Mouse (Mus musculus) erythroblast, embryonic 14.5 days (primary cell): ENCODE measurements around the gene Ubc. TPM values are rescaled to one million over a fixed set of nuclear protein-coding genes. Genes with fewer than 3 reads are reported as not detected.
"Not testable (repeated sequence)": the region's sequence is repeated elsewhere in the genome, so short reads cannot be mapped to it uniquely, and the experiment has no call there.

ENCODE experiments used
- H3K27me3 ChIP-seq: 2 replicates; pipeline ENCODE4 v1.6.1; 2012; ENCODE audit warnings: inconsistent platforms; ENCODE audit not compliant: control insufficient read depth
- H3K36me3 ChIP-seq: 2 replicates; pipeline ENCODE4 v1.6.1; 2012; ENCODE audit warnings: mild to moderate bottlenecking, inconsistent platforms; ENCODE audit not compliant: control insufficient read depth
- H3K4me1 ChIP-seq: 2 replicates; pipeline ENCODE4 v1.6.1; 2012; ENCODE audit warnings: inconsistent platforms; ENCODE audit not compliant: control insufficient read depth
- H3K4me3 ChIP-seq: replicated peaks from 2 replicates; pipeline ENCODE3; 2012; ENCODE audit warnings: moderate library complexity, mild to moderate bottlenecking, inconsistent platforms
- H3K9me3 ChIP-seq: 2 replicates; pipeline ENCODE4 v1.6.1; 2012; ENCODE audit warnings: low read length, inconsistent platforms, mixed read lengths; ENCODE audit not compliant: control insufficient read depth
- GATA1 ChIP-seq: IDR thresholded peaks from 2 replicates; pipeline ENCODE4 v1.6.1; 2012; ENCODE audit warnings: low read length, inconsistent platforms, mixed read lengths
- TAL1 ChIP-seq: IDR thresholded peaks from 3 replicates; pipeline ENCODE4 v1.6.1; 2012; ENCODE audit warnings: low read length, inconsistent platforms, mixed read lengths
- polyA plus RNA-seq: library from polyadenylated mRNA; stranded (reverse); fragments of >175 nt; gene quantifications from 2 replicates; pipeline ENCODE4 v1.2.3, GENCODE M21; 2012

The Ubc gene
- polyA plus RNA-seq = 17.4 and 56.1 TPM in 2 replicates

DNA sequence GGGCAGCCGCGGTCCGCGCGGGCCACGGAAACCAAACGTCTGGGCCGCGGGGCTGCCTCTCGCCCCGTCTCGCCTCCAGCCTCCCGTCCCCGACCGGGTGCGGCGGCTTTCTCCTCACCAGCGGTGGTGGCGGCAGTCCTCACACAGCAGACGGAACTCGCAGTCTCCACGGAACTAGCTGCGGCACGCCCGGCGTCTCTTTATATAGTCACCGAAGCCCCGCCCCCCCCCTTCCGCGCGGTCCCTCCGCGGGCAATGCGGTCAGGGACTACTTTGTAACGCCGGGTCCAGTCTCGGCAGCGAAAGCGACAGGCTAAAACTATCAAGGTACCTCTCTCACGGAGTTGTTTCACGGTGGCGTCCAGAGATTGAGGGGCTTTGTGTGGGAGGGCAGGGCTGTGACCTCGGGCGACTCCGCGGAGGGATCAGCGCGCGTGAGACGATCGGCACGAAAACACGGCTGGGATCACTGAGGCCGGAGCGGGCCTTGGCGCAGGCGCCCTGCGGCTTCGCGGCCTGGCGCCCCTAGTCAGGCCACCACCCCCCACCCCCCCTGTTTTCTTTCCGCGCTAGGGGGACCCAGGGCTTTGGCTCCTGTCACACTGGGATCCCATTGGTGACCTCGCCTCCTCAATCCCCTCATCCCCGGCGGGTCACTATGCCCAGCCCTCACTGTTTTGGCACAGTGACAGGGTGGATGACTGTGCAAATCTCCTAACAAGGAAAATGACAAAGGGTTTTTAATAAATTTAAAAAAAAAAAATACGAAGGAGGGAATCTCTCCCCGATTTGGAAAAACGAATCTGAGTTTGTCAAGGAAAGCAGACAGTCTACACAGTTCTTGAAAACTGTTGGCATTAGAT is at the start of gene Ubc:
TSS of gene Ubc (minus strand) at position 624 of the 863 bp plus-strand sequence.
- H3K4me1 ChIP-seq = peaks cover 52% of the 10 kb centered on the region
- H3K9me3 ChIP-seq = no peaks in the 10 kb centered on the region
- peak within 1 kb of the TSS; percentile 100 for H3K4me3 ChIP-seq
- no peak for TF ChIP-seq TAL1
- no peak for TF ChIP-seq GATA1
- H3K27me3 ChIP-seq = no peaks in the 10 kb centered on the region
- H3K36me3 ChIP-seq = peaks cover 28% of the 10 kb centered on the region

DNA sequence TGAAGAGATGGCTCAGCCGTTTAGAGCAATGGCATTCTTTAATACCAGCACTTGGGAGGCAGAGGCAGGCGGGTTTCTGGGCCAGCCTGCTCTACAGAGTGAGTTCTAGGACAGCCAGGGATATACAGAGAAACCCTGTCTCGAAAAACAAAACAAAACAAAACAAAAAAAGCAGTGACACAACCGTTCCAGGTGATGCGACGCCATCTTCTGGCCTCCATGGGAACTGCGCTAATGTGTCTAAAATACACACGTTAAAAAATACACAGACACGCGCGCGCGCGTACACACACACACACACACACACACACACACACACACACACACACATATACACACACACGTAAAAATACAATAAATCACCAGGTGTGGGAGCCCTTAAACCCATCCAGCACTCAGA is 44.3 kb upstream of the Ubc start:
- peaks cover 37% of the 10 kb centered on the region for H3K4me1 ChIP-seq
- H3K9me3 ChIP-seq, H3K27me3 ChIP-seq: not testable (repeated sequence)
- H3K36me3 ChIP-seq = peaks cover 26% of the 10 kb centered on the region
- H3K4me3 ChIP-seq = peak overlapping the region; percentile 89

DNA sequence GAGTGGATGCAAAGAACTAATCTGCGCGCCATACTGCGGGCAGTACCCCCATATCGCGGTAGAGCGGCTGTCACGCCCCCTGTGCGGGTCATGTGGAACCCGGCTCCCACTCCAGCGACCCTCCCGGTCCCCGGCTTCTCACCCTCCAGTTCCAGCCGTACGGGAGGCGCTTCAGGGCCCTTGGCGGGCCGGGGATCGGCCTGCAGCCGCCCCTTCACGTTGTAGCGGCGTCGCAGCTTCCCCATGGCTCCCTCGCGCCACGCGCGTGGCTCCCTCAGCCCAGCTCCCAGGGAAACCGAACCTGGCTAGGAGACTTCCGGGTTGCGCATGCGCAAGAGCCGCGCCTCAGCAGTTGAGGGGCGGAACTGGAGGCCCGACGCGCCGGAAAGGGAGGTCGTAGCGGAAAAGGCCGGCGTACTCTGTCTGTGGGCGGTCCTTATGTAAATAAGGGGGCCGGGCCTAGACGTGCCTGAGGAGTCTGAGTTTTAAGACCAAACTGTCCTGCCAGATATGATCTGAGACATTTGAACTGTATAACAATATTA is 43.9 kb upstream of the Ubc start, which contains the start of gene Dhx37:
TSS of gene Dhx37 (minus strand) at position 329 of the 545 bp plus-strand sequence.
- H3K4me1 ChIP-seq = peaks cover 35% of the 10 kb centered on the region
- TF ChIP-seq GATA1 (no peak), TAL1 (no peak)
- H3K36me3 ChIP-seq = peaks cover 31% of the 10 kb centered on the region

DNA sequence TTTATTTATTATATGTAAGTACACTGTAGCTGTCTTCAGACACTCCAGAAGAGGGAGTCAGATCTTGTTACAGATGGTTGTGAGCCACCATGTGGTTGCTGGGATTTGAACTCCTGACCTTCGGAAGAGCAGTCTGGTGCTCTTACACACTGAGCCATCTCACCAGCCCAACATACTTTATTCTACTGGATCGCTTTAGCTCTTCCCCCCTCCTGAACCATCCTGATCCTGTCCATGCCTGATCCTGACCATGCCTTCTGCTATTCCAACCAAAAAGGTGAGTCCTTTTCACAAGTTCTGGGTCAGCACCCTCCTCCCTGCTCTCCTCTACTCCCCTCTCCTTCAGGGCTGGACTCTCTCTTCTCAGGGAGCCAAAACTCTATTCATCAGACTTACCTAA is 42.3 kb upstream of the Ubc start:
- Histone ChIP-seq H3K4me1 (peaks cover 31% of the 10 kb centered on the region), H3K36me3 (peaks cover 46% of the 10 kb centered on the region)
- not testable (repeated sequence) for H3K4me3 ChIP-seq, H3K9me3 ChIP-seq, H3K27me3 ChIP-seq

More for the DNA sequence above, 43.9 kb upstream of the Ubc start, which contains the start of gene Dhx37:
- Histone ChIP-seq H3K9me3 (no peaks in the 10 kb centered on the region), H3K27me3 (no peaks in the 10 kb centered on the region), H3K4me3 (peak within 1 kb of the TSS; percentile 89)

DNA sequence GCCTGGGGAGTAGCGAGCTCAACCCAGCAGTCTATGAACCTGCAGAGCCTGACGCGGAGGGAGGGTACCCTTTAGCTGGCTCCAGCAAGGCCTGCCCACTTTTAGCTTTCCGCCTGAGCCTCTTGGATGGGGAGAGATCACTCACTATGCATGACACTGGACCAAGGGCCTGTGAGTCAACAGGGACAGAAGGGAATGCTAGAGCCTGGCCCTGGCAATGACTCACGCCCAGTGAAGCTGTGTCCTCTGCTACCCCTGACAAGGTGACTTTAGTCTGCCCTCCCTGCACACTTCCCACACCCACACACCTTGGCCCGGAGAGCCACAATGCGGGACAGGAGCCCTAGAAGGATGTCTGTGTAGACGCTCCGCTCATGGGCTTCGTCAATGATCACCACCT is 36.3 kb upstream of the Ubc start:
- Histone ChIP-seq H3K4me3 (no peak overlapping the region), H3K4me1 (no peaks in the 10 kb centered on the region; the same call in 1 of the 2 replicates), H3K27me3 (no peaks in the 10 kb centered on the region), H3K36me3 (peaks cover 99% of the 10 kb centered on the region), H3K9me3 (no peaks in the 10 kb centered on the region)
- TF ChIP-seq GATA1 (no peak), TAL1 (no peak)

DNA sequence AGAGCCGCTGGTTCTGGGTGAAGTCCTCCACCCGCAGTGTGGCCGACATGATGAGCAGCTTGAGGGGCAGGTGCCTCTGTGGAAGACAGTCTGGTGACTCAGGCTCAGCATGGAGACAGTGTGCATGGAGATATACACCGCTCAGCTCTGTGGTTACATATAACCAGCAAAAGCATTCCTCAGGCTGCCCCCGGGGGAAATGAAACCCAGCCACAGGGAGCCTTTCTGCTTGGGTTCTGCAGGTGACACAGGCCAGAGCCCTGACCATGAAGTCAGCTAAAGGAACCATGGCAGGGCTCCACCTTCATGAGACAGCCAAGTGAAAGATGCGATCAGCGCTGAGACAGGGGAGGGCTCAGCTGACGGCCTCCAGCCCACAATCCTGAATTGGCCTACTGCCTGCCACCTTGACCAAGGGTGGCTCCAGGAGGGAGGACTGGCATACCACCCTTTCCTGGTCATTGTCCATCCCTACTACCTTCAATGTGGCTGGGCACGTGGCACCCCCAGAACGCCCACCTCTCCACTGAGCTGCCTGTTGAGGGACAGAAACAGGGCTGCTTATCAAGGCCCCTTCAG is 35.8 kb upstream of the Ubc start:
- Histone ChIP-seq H3K36me3 (peaks cover 99% of the 10 kb centered on the region), H3K9me3 (no peaks in the 10 kb centered on the region), H3K4me1 (no peaks in the 10 kb centered on the region; the same call in 1 of the 2 replicates), H3K4me3 (no peak overlapping the region), H3K27me3 (no peaks in the 10 kb centered on the region)
- no peak for TF ChIP-seq GATA1
- no peak for TF ChIP-seq TAL1

DNA sequence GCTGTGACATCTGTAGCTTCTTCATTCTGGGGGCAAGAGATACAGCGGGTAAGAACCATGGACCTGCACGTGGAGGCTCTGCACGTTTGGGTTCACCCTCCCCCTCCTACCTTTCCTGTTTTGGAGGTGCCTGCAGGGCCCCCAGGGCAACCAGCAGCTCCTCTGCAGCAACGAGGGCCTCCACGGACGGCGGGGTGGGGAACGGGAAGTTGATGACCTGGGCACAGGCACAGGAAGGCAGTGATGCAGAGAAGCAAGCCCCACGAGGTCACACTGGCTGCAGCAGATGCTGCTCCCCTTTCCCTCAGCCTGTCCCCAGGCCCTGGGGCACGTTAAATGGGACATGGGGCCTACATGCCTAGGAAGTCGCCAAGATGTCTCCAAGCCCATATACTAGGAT is 29.1 kb upstream of the Ubc start:
- H3K4me3 ChIP-seq = no peak overlapping the region
- H3K9me3 ChIP-seq = no peaks in the 10 kb centered on the region
- no peaks in the 10 kb centered on the region for H3K27me3 ChIP-seq
- peaks cover 97% of the 10 kb centered on the region for H3K36me3 ChIP-seq
- H3K4me1 ChIP-seq = no peaks in the 10 kb centered on the region
- TF ChIP-seq GATA1 = no peak
- no peak for TF ChIP-seq TAL1

DNA sequence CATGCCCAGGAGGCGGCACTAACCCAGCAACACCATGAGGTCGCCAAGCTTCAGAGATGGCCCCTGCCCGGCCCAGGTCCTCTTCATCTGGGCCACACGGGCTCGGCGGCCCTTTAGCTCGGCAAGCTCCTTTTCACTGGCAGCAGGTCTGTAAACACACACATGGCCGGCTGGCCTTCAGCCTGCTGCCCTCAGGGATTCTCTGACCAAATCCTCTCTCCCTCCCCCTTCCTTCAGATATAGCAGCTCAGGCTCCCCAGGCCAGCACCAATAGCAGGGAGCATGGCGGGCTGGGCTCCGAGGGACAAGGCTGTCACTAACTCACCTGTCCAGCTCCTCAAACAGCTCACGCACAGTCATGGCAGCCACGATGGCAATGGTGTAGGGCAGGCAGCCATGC is 28.6 kb upstream of the Ubc start:
- TF ChIP-seq TAL1 (no peak), GATA1 (no peak)
- H3K36me3 ChIP-seq = peaks cover 97% of the 10 kb centered on the region

DNA sequence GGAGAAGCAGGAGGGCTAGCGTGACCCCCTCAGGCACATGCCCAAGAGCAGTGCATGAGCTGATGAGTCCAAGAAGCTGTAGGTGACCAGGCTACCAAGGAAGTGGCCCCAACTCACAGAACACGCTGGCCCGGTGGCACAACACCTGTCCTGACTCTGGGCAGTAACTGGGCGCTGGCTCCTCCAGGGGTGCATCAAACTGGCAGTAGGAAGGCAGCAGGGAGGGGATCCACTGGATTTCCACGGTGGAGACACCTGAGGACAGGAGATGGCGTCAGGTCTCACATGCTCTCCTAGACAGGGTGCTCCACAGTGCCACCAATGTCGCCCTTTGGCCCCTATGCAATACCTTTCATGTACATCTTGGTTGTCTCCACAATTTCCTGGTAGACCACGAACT is 26.2 kb upstream of the Ubc start:
- Histone ChIP-seq H3K4me1 (peaks cover 5% of the 10 kb centered on the region), H3K36me3 (peaks cover 79% of the 10 kb centered on the region), H3K4me3 (no peak overlapping the region), H3K9me3 (no peaks in the 10 kb centered on the region), H3K27me3 (no peaks in the 10 kb centered on the region)
- TF ChIP-seq GATA1 = no peak

More for the DNA sequence above, 28.6 kb upstream of the Ubc start:
- Histone ChIP-seq H3K27me3 (no peaks in the 10 kb centered on the region), H3K9me3 (no peaks in the 10 kb centered on the region), H3K4me1 (no peaks in the 10 kb centered on the region), H3K4me3 (no peak overlapping the region)
